Comparison of ENCODE assay signal across 15 mouse cellular contexts in genomic region chr10:7695286-7695685, GRCm38 (mm10). TPM values are rescaled to one million over a fixed set of nuclear protein-coding genes. Genes with fewer than 3 reads are reported as not detected.
DNase-seq lines count a peak whose midpoint lies in the region; ATAC-seq and TF ChIP-seq lines count a peak whose summit lies in the region.
"Had no signal": no experiment of that assay in that cellular context is flagged by ENCODE, and none has a peak within 500 bp of the region (broad histone marks: within the 10 kb centered on the region; RNA-seq: fewer than 3 reads in every experiment).

No protein-coding gene starts in this region.

- no peak overlapping the region for H3K9ac ChIP-seq in heart, postnatal 0 days (replicated peaks; ENCODE audit: low read depth, low read length)
- no peak overlapping the region for H3K9ac ChIP-seq in midbrain, embryonic 15.5 days
- H3K9ac ChIP-seq in forebrain, embryonic 11.5 days (ENCODE audit: low read length): no peak overlapping the region
- H3K9ac ChIP-seq: embryonic facial prominence, embryonic 13.5 days; heart, embryonic 13.5 days had no signal

- H3K4me1 ChIP-seq in heart, postnatal 0 days (ENCODE audit: control insufficient read depth, insufficient read depth): no peaks in the 10 kb centered on the region
- no peaks in the 10 kb centered on the region for H3K4me1 ChIP-seq in bone marrow, adult 2 months (ENCODE audit: control insufficient read depth, insufficient read depth, low read length)
- H3K4me1 ChIP-seq in midbrain, embryonic 15.5 days: no peaks in the 10 kb centered on the region
- no peaks in the 10 kb centered on the region for H3K4me1 ChIP-seq in forebrain, embryonic 11.5 days (replicated peaks; ENCODE audit: control insufficient read depth, insufficient read depth, low read length)
- H3K4me1 ChIP-seq: embryonic facial prominence, embryonic 13.5 days; heart, embryonic 13.5 days; limb, embryonic 10.5 days had no signal

- no peak for TF ChIP-seq EP300 in heart, postnatal 0 days (IDR thresholded peaks at IDR 0.05; ENCODE audit: low read depth)

- DNase-seq in heart, postnatal 0 days (ENCODE audit: low spot score): no peak
- no peak for DNase-seq in heart, adult 8-10 months (ENCODE audit: low spot score)
- peak; percentile 45 to 53 for DNase-seq in B cell, adult 2 months
- no peak for DNase-seq in adrenal gland, postnatal 4 days (ENCODE audit: low spot score in 2 of 2)
- DNase-seq in forebrain, embryonic 11.5 days (ENCODE audit: low spot score): no peak
- DNase-seq: cerebellum, adult 11 months; right cerebral cortex, postnatal 4 days had no signal

- no peak overlapping the region for H3K4me2 ChIP-seq in heart, postnatal 0 days (ENCODE audit: low read depth, low read length)
- no peak overlapping the region for H3K4me2 ChIP-seq in midbrain, embryonic 15.5 days
- H3K4me2 ChIP-seq in forebrain, embryonic 11.5 days (ENCODE audit: low read depth, low read length, severe bottlenecking): no peak overlapping the region
- H3K4me2 ChIP-seq: embryonic facial prominence, embryonic 13.5 days; heart, embryonic 13.5 days had no signal

- TF ChIP-seq CTCF in heart, postnatal 0 days (IDR thresholded peaks at IDR 0.05; ENCODE audit: low read depth): 0 out of 2 replicates have a peak, but pooled peaks have one; percentile 9
- TF ChIP-seq CTCF in bone marrow, adult 2 months (IDR thresholded peaks at IDR 0.05; ENCODE audit: control insufficient read depth, insufficient read depth, low read length): peak; percentile 19; the same call in 1 of the 2 replicates

- TF ChIP-seq POLR2A in bone marrow, adult 2 months (IDR thresholded peaks at IDR 0.05; ENCODE audit: borderline replicate concordance, control insufficient read depth, low read depth, low read length): no peak

- H3K4me3 ChIP-seq in heart, postnatal 0 days (ENCODE audit: low read depth, low read length): no peak overlapping the region
- no peak overlapping the region for H3K4me3 ChIP-seq in bone marrow, adult 2 months (replicated peaks; ENCODE audit: control insufficient read depth, low read depth, low read length)
- H3K4me3 ChIP-seq in midbrain, embryonic 15.5 days: no peak overlapping the region
- H3K4me3 ChIP-seq in forebrain, embryonic 11.5 days (ENCODE audit: low read depth, low read length): no peak overlapping the region
- H3K4me3 ChIP-seq: embryonic facial prominence, embryonic 13.5 days; heart, embryonic 13.5 days; limb, embryonic 10.5 days had no signal

- peaks cover 75% of the 10 kb centered on the region for H3K36me3 ChIP-seq in heart, postnatal 0 days (replicated peaks; ENCODE audit: control insufficient read depth, insufficient read depth, low read length)
- peaks cover 42% of the 10 kb centered on the region for H3K36me3 ChIP-seq in midbrain, embryonic 15.5 days (replicated peaks)
- H3K36me3 ChIP-seq in forebrain, embryonic 11.5 days (ENCODE audit: control insufficient read depth, insufficient read depth, low read length): peaks cover 14% of the 10 kb centered on the region

- no peaks in the 10 kb centered on the region for H3K9me3 ChIP-seq in heart, postnatal 0 days (replicated peaks; ENCODE audit: control insufficient read depth, low read length)
- H3K9me3 ChIP-seq in midbrain, embryonic 15.5 days: no peaks in the 10 kb centered on the region
- no peaks in the 10 kb centered on the region for H3K9me3 ChIP-seq in forebrain, embryonic 11.5 days (ENCODE audit: control insufficient read depth, low read length)
- H3K9me3 ChIP-seq: embryonic facial prominence, embryonic 13.5 days; heart, embryonic 13.5 days; limb, embryonic 10.5 days had no signal

- H3K27me3 ChIP-seq in heart, postnatal 0 days (ENCODE audit: control insufficient read depth, insufficient read depth, low read length): no peaks in the 10 kb centered on the region
- no peaks in the 10 kb centered on the region for H3K27me3 ChIP-seq in midbrain, embryonic 15.5 days (replicated peaks)
- H3K27me3 ChIP-seq in forebrain, embryonic 11.5 days (ENCODE audit: control insufficient read depth, insufficient read depth, low read length): no peaks in the 10 kb centered on the region
- H3K27me3 ChIP-seq: embryonic facial prominence, embryonic 13.5 days; heart, embryonic 13.5 days had no signal

- H3K27ac ChIP-seq in heart, postnatal 0 days (ENCODE audit: low read depth): no peak overlapping the region
- H3K27ac ChIP-seq in bone marrow, adult 2 months (ENCODE audit: control insufficient read depth, insufficient read depth, low read depth, low read length, poor library complexity): no peak overlapping the region
- no peak overlapping the region for H3K27ac ChIP-seq in midbrain, embryonic 15.5 days
- H3K27ac ChIP-seq in forebrain, embryonic 11.5 days (ENCODE audit: low read depth, low read length): no peak overlapping the region
- H3K27ac ChIP-seq: embryonic facial prominence, embryonic 13.5 days; heart, embryonic 13.5 days; limb, embryonic 10.5 days; macrophage had no signal

- no peak for ATAC-seq in heart, postnatal 0 days (ENCODE audit: insufficient read depth, low read depth)
- 0 out of 2 replicates have a peak, but pooled peaks have one; percentile 36 for ATAC-seq in neutrophil, adult 5-6 weeks (ENCODE audit: extremely low read depth, insufficient number of reproducible peaks, low FRiP score, poor library complexity, severe bottlenecking)
- ATAC-seq in midbrain, embryonic 15.5 days (replicated peaks): no peak
- no peak for ATAC-seq in forebrain, embryonic 11.5 days (replicated peaks; ENCODE audit: low FRiP score)
- ATAC-seq: inflammation-experienced regulatory T-cells, adult 6 months had no signal

RNA-seq across cellular contexts. Expression of gene Lats1, which starts 14.3 kb away (rescaled TPM):
- total RNA-seq in heart, postnatal 0 days (2014; rRNA removed; ENCODE audit: low replicate concordance): 11.3 and 12.2 TPM in 2 replicates
- polyA plus RNA-seq in heart, postnatal 0 days (2015; fragmentation: Nextera tagmentation; extraction: Ambion mirVana): 2.1 TPM in 2 replicates
- 10 to 100 TPM; 10.5 to 12.1 (median 10.8) TPM for total RNA-seq in heart, adult 8-10 months (2022)
- polyA plus RNA-seq in bone marrow, adult 2 months (2011; ENCODE audit: insufficient read depth, insufficient read length, low replicate concordance, missing spikeins): 6.0 and 6.2 TPM in 2 replicates
- total RNA-seq in neutrophil, adult 5-6 weeks (2017): 21.9 and 24.8 TPM in 2 replicates
- 10.2 and 10.4 TPM in 2 replicates for polyA plus RNA-seq in midbrain, embryonic 15.5 days (2015; fragmentation: Nextera tagmentation; extraction: Ambion mirVana)
- total RNA-seq in adrenal gland, postnatal 4 days (2021): 10 to 100 TPM; 63.5 to 65.9 TPM
- polyA plus RNA-seq in forebrain, embryonic 11.5 days (2014; fragmentation: Nextera tagmentation; extraction: Ambion mirVana): 14.9 and 15.1 TPM in 2 replicates

RNA-seq across cellular contexts. Expression of gene Pcmt1, which starts 14.3 kb away (rescaled TPM):
- 59.7 and 63.4 TPM in 2 replicates for total RNA-seq in heart, postnatal 0 days (2014; rRNA removed; ENCODE audit: low replicate concordance)
- polyA plus RNA-seq in heart, postnatal 0 days (2015; fragmentation: Nextera tagmentation; extraction: Ambion mirVana): 130 and 135 TPM in 2 replicates
- 100 to 1,000 TPM in 1 of 4 experiments, 10 to 100 TPM in 3; 94.3 to 102 (median 98.0) TPM for total RNA-seq in heart, adult 8-10 months (2022)
- 45.7 and 71.7 TPM in 2 replicates for polyA plus RNA-seq in bone marrow, adult 2 months (2011; ENCODE audit: insufficient read depth, insufficient read length, low replicate concordance, missing spikeins)
- total RNA-seq in neutrophil, adult 5-6 weeks (2017): 57.1 and 65.1 TPM in 2 replicates
- polyA plus RNA-seq in midbrain, embryonic 15.5 days (2015; fragmentation: Nextera tagmentation; extraction: Ambion mirVana): 155 and 156 TPM in 2 replicates
- total RNA-seq in adrenal gland, postnatal 4 days (2021): 10 to 100 TPM; 84.7 to 89.2 TPM
- 140 and 141 TPM in 2 replicates for polyA plus RNA-seq in forebrain, embryonic 11.5 days (2014; fragmentation: Nextera tagmentation; extraction: Ambion mirVana)

RNA-seq across cellular contexts. Expression of gene Nup43, which starts 28.0 kb away (rescaled TPM):
- 2.6 and 22.2 TPM in 2 replicates for total RNA-seq in heart, postnatal 0 days (2014; rRNA removed; ENCODE audit: low replicate concordance)
- polyA plus RNA-seq in heart, postnatal 0 days (2015; fragmentation: Nextera tagmentation; extraction: Ambion mirVana): 16.7 and 20.8 TPM in 2 replicates
- total RNA-seq in heart, adult 8-10 months (2022): 1 to 10 TPM; 4.9 to 7.1 (median 6.0) TPM
- 9.4 and 14.6 TPM in 2 replicates for polyA plus RNA-seq in bone marrow, adult 2 months (2011; ENCODE audit: insufficient read depth, insufficient read length, low replicate concordance, missing spikeins)
- 7.6 and 9.5 TPM in 2 replicates for total RNA-seq in neutrophil, adult 5-6 weeks (2017)
- polyA plus RNA-seq in midbrain, embryonic 15.5 days (2015; fragmentation: Nextera tagmentation; extraction: Ambion mirVana): 32.9 and 35.0 TPM in 2 replicates
- total RNA-seq in adrenal gland, postnatal 4 days (2021): 10 to 100 TPM; 16.2 to 16.3 TPM
- polyA plus RNA-seq in forebrain, embryonic 11.5 days (2014; fragmentation: Nextera tagmentation; extraction: Ambion mirVana): 66.6 and 73.4 TPM in 2 replicates

RNA-seq across cellular contexts. Expression of gene Katna1, which starts 30.5 kb away (rescaled TPM):
- 14.2 and 36.0 TPM in 2 replicates for total RNA-seq in heart, postnatal 0 days (2014; rRNA removed; ENCODE audit: low replicate concordance)
- 22.8 and 25.8 TPM in 2 replicates for polyA plus RNA-seq in heart, postnatal 0 days (2015; fragmentation: Nextera tagmentation; extraction: Ambion mirVana)
- total RNA-seq in heart, adult 8-10 months (2022): 10 to 100 TPM; 10.1 to 14.0 (median 13.7) TPM
- polyA plus RNA-seq in bone marrow, adult 2 months (2011; ENCODE audit: insufficient read depth, insufficient read length, low replicate concordance, missing spikeins): 20.5 and 71.3 TPM in 2 replicates
- 76.2 and 89.4 TPM in 2 replicates for total RNA-seq in neutrophil, adult 5-6 weeks (2017)
- 29.7 TPM in 2 replicates for polyA plus RNA-seq in midbrain, embryonic 15.5 days (2015; fragmentation: Nextera tagmentation; extraction: Ambion mirVana)
- 10 to 100 TPM; 34.0 to 39.2 TPM for total RNA-seq in adrenal gland, postnatal 4 days (2021)
- polyA plus RNA-seq in forebrain, embryonic 11.5 days (2014; fragmentation: Nextera tagmentation; extraction: Ambion mirVana): 71.5 and 73.2 TPM in 2 replicates

Comparison
In these comparisons a context has a peak if more than half of its experiments do, and no peak if none do; other contexts are left out.
1. DNase-seq: peak in B cell, adult 2 months (2 of 2); none in heart, postnatal 0 days (single experiment), heart, adult 8-10 months (single experiment), adrenal gland, postnatal 4 days (0 of 2) and forebrain, embryonic 11.5 days (single experiment).